Mouse (Mus musculus) mesoderm, embryonic 11.5 days (tissue): Measurements from ENCODE around the gene Chmp5.
A peak's percentile ranks its signal among the peaks of the same experiment; 100 is the strongest.

Source experiments
- DNase-seq: peaks from one replicate; pipeline ENCODE4 v3.0.0-alpha.2; 2012; ENCODE audit warnings: low read depth, low spot score

Gene Chmp5

DNA sequence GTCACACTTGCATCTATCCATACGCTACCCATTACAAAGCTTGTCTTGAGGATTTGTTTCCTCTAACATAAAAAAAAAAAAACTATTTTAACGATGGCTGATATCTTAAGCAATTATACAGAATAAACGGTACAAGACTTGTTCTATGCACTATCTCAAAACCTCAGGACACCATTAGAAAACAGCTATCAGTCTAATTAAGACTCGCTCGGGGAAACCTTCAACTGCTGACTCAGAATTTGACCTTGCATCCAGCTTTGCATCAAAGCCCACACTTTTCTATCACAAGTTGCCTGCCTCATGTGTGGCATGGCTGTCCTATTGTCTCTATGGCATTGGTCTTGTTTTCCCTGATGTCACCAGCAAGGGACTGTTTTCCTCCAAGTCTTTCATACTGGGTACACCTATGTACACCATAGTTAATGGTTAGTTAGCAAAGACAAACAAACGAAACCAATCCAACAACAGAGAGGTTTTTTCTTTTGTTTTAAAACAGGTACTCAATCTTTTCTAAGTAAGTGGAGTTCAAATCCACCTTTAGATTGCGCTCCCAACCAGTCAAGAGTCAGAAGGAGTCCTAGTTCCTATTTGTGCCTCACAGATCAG, 1.6 kb upstream of the Chmp5 start:
- DNase-seq: no peak

DNA sequence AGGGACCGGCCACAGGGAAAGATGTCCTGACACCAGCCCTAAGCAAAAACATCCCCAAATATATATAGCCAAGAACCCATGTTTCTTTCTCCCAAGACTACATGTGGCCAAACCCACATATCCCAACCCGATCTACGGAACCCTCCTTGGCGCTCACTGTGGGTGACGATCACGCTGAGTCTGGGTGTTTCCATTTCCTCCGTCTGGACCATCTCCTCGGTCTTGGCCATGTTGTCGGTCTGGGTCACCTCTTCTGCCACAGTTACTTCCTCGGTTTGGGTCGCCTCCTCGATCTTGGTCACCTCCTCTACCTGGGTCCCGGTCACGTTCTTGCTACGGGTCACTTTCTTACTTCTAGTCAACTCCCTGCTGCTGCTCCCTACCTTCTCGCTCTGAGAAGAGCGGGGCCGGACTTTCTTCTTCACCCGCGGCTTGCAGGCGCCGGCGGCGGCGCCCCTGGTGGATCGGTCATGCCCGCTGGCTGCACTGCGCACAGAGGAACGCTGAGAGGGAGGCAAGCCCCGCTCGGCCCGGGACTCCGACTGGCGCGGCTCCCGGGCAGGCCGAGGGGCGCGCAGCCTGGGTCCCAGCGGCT, 545 bp upstream of the Chmp5 start:
- DNase-seq: no peak

DNA sequence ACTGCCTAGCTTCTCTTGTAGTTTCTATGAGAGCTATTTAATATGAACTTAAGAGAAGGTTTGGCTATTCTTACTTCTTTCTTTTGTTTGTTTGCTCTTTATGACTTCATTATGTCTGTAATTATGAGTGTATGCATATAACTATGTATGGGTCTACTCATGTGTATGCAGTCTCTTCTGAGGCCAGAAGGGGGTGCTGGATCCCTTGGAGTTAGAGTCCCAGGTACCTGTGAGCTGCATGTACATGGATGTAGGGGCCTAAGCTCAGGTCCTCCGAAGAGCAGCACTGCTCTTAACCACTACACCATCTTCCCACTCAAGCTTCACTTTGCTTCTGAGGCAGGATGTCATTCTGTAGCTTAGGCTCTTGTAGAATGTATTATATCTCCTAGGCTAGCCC, 5.3 kb downstream of the Chmp5 start:
- no peak for DNase-seq

DNA sequence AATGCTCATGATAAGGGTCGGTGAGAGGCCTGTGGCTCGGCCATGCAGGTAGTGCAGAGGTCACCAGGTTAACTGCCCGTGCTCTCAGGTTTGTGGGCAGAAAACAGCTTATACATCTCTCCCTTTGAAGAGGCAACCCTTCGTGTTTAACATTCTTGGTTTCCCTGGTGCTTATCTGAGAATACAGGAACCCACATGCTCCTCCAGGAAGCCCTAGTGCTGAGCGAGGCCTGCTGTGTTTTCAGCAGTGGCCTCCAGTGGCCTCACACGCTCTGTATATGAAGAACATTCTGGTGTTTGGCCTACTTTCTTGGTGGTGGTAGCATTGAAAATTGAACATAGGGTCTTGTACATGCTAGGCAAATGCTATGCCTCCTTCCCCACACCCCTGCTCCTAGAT, 7.7 kb downstream of the Chmp5 start:
- no peak for DNase-seq

DNA sequence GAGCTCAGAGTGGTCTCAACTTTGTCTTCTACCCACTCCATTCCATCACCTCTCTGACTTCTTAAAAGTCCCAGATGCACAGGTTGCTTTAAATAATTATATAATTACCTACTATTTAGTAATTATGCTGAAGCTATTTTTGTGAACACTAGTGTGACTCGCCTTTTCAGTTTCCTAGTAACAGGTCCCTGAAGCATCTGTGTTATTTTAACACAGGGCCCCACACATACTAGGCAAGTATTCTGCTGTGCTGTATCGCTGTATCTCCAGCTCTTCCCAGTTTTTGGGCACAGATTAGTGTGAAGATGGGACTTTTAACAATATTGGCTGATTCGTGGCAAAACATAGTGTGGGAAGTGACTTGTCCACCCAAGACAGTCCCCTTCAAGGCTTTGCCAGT, 15.3 kb downstream of the Chmp5 start:
- no peak for DNase-seq

DNA sequence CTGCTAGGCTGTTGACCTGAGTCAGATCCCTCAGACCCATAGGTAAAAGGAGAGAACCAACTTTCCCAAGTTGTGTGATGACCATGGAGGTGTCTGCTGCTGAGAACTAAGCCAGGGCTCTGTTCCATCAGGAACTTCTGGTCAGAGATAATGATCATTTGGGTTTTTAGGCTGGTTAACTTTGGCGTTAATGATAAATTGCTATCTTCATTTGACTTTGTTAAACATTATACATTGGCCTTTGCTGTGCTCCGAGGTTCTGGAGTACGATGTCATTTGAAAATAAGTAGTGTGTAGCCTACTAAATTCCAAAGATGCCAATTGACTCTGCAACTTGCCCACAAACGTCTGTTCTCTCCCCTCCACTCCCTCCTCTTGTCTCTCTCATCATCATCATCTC, 21.0 kb downstream of the Chmp5 start:
- DNase-seq: no peak

DNA sequence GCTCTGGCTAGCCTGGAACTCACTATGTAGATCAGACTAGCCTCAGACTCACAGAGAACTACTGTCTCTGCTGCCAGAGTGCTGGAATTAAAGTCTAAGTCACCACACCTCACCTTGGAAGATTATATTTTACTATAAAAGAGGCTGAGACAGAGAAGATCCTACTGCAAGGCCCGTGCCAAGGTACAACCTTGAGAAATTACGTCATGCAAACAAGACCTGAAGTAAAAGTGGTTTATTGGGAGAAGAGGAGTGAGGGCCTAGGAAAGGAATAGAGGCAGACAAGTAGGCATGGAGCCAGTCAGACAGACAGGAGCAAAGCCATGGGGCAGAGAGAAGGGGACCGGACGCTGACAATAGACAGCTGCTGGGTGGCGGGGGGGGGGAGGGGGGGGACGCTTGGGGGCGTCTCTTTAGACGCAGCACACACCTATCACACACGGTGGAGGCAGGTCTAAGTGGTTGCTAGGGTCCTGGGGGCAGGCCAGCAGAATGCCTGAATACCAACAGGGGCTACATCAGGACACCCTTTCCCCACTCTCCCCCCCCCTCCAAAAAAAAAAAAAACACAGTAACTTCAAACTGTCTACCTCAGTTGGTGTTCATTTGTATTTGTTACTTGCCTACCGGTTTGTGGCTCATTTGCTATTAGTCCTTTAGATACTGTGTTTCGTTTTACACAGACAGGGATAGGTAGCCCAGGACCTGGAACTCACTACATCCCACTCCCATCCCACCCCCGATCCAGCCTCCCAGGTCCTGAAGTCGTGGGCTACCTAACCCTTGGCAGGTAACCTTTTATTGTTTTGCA, 21.8 kb downstream of the Chmp5 start:
- DNase-seq: no peak

DNA sequence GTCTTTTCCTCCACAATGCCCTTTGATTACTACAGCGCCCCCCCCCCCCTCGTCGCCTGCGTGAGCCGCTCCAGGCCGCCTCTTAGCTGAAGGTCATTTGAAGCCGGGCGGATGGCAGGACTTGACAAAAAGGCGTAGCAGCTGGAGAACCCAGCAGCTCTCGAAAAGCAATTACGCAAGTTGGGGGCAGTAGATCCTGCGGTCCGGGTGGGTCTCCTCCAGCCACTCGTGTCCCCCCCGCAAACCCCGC, 22.3 kb downstream of the Chmp5 start:
- DNase-seq: no peak

DNA sequence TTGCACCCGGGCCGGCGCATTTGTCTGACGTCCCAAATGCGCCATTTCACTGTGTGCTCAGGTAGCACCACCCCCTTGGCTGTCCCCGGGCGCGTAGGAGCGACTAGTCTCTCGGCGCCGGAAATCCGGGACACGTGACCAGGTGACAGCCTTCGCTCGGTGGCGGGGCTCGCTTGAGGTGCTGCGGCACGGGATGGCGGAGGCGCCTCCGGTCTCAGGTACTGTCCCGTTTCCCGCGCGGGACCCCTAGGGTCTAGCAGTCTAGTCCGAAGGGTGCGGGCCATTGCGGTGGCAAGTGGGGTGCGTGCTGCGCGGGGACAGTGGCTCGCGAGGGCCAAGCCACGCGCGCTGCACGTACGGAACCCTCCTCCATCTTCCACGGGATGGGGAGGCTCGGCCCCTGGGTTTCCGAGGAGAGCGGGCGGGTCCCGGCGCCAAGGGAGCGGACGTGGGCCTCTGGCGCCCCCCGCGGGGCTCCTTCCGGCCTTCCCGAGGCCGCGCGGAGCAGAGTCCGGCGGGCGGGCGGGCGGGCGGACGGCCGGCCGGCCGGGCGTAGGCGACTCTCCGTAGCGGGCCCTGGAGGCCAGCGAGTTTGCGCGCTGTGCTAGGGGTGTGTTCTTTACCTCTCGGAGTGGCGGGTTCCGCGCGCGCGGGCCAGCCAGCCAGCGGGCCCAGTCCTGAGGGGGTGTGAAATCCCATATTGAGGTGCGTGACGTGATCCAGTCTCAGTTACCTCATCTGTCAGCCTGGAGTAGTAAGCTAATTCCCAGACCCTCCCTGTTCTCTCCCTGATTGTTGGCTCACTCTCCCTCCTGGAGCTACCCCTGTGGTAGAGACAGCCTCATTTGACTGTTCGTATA, 22.9 kb downstream of the Chmp5 start, which contains the start of gene Nfx1:
Gene Nfx1 (plus strand): TSS at position 65 of the 860 bp plus-strand sequence.
- DNase-seq: peak; percentile 95

DNA sequence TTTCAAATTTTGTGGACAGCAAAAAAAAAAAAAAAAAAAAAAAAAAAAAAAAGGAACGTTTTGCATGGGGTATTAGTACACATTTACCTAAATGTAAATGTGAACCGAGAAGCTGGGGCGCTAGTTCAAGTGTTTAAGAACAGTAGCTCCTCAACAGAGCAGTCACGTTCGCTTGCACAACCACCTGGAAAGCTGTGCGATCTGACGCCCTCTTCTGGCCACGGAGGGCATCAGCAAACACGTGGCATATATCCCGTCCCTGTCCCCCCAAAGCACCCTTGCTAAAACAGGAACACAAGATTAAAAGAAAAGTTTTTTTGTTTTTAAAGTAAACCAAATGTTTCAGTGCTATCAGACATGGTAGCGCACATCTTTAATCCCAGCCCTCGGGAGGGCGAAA, 23.5 kb downstream of the Chmp5 start:
- peak; percentile 61 for DNase-seq

DNA sequence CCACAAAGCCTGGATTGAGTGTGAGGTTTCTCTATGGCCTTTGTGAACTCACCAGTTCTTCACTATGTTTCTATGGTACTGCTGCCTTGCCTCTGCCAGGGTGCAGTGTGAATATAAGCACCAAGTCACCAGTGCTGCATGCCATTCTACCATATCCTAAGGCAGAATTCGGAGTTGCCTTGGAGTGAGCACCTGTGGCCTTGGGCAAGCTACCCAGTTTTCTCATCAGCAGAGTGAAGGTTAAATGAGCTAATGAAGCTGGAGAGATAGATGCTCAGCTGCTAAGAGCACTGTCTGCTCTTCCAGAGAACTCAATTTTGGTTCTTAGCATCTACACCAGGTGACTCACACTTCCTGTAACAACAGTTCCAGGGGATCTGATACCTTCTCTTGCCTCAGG, 25.8 kb downstream of the Chmp5 start:
- no peak for DNase-seq

DNA sequence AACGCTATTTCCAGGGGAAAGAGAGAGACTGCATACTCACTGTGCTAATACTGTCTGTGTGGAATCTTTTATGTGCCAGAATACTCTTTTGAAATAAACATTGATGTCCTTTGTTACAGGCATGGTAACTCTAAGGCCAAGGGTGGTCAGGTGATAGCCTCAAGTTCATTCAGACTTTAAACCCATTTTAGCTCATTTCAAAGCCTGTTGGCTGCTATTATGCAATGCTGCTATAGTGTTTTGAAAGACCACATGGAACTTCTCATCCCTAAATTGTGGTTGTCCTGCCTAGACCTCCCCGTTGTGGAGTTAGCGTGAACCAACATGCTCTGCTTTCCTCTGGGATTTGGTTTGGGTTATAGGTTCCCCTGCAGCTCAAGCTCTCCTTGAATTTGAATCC, 27.5 kb downstream of the Chmp5 start:
- no peak for DNase-seq

DNA sequence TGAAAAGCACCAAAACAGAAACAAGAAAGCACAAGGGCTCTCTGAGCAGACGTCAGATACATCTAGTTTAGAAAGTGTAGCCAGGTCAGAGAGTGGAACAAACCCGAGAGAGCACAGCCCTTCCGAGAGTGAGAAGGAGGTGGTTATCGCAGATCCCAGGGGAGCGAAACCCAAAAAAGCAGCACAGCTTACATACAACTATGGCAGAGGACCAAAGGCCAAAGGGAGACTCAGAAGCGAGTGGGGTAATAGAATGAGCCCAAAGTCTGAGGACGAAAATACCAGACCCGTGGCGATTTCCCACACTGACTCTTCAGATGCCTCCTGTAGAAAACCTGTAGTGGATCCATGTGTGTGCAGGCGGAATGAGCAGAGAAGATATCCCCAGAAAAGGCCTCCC, 28.4 kb downstream of the Chmp5 start:
- DNase-seq: no peak

DNA sequence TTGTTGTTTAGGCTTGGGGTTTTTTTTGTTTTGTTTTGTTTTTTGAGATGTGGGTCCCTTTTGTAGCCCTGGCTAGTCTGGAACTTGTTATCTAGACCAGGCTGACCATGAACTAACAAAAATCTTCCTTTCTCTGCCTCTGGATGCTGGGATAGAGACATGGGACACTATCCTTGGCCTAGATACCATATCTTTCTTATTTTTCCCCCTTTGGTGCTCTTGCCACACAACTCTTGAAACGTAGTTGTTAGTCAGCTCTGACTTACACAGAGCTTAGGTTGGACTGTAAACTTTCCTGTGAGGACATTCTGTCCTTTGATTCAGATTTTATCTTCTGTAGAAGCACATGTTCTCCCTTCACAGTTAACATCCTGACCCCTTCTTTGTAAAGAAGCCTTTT, 31.2 kb downstream of the Chmp5 start:
- no peak for DNase-seq

DNA sequence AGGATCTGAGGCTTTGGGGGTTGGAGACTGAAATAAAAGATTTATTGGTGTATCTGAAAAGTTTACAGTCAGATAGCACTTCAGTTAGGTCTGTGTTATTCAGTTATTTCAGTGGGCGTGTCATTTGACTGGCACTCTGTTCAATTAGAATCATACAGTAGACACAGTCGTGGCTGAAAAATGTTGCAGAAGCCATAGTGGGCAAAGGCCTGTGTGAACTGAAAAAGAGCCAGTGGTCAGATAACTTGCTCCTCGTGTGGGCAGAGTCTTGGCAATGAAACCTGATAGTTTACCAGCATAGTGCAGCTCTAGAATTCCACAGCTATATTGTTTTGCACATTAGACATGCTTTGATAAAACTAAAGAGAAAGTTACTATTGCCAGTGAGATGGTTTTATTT, 34.3 kb downstream of the Chmp5 start:
- no peak for DNase-seq

DNA sequence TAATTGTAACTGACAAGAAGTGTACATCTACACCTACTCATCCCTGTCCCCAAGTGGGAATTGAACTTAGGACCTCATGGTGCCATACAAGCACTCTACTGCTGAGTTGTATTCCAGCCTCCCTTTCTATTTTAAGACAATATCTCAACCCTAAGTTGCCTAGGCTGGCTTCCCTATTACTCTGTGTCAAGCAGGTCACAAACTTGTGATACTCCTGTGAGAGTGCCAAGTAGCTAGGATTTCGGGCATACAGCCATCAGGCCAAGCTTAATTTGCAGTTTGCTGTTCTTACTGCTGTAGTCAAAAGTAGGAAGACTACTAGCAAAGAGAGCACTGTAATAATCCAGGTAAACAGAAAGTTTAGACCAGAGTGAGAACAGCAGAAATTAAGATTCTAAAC, 35.5 kb downstream of the Chmp5 start:
- no peak for DNase-seq

DNA sequence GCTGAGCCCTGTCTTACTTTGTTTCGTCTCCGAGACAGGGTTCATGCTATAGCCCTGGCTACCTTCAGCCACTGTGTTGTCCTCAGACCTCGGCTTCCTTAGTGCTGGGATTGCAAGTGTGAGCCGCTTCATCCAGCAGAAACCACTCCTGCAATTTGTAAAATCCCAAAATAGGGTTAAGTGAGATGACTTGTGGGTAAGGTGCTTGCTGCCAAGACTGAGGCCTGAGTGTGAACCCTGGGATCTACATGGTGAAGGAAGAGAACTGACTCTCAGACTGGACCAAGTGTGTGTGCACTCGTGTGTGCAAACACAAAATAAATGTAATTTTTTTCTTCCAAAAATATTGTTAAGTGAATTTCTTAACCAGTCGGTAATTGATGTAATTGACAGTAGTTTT, 41.4 kb downstream of the Chmp5 start:
- DNase-seq: no peak

DNA sequence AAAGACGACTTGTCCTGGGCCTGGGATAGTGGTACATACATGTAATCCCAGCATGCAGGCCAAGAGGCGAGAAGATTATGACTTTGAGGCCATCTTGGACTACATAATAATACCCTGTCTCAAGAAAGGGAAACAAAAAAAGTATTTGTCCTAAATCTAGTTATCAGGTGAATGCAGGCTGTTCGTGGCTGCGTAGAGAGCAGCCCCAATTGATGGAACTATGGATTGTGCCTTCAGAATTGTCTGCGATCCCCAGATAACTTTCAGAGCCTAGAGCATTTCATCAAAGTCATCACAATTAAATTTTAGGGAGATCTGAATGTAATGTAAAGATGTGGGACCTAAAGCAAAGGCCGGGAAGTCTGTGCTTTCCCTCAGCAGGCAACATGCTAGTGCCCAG, 48.1 kb downstream of the Chmp5 start:
- no peak for DNase-seq

DNA sequence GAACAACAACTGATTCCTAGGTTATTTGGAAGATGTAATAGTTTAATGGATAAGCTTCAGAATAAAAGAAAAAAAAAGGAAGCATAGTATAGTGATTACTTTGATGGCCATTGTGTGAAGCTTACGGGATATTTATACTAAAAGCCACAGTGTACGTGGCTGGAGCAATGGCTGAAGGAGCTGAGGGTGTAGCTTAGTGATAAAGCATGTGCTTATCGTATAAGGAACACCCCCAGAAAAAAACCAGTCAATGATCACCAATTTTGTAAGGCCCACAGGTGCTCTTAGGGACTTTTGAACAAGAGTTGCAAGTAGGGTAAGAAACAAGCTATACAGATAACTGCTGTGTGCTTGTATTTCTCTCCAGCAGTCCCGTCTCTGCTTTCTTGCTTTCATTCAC, 49.7 kb downstream of the Chmp5 start:
- DNase-seq: no peak

DNA sequence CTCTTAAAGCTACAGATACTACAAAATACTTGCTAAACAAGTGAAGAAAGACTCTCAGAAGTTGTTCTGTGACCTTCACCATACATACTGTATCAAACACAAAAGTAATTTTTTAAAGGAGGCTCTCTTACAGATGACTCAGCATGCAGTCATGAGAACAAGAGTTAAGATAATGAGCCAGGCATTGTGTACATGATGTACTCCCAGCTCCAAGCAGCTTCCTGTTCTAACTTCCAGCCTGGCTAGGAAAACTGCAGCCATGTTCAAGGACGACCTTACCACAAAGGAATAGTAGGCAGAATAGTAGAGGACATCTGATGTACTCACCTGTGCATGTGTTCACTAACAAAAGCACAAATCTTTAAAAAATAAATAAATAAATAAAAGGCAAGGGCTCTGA, 52.1 kb downstream of the Chmp5 start:
- no peak for DNase-seq

DNA sequence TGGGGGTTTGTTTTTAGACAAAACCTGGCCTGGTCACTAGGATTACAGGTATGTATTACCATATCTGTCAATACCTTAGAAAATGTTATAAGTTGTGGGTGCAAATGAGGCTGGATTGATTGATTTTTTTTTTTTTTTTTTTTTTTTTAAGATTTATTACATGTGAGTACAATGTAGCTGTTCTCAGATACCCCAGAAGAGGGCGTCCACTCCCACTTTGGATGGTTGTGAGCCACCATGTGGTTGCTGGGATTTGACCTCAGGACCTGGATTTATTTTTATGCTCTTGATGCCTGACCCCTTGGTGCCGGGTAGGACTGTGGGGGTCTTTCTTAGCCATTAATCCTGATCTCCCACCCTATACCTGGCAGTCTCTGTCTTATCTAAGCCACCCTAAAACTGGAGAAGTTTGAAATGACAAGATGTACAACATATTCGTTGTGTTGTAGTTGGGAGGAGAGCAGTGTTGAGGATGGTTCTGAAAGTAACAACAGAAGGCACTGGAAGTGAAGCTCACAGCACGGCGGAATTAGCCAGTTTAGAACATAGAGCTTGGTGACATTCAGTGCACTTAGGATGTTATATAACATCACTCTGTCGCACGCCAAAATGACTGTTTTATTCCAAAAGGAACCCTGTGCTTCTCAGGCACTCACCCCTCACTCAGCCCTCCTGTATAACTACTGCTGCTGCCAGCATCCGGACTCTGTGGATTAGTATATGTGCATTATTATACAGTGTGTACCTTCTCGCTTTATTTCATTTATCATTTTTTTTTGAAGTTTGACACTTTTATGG, 52.8 kb downstream of the Chmp5 start:
- no peak for DNase-seq

DNA sequence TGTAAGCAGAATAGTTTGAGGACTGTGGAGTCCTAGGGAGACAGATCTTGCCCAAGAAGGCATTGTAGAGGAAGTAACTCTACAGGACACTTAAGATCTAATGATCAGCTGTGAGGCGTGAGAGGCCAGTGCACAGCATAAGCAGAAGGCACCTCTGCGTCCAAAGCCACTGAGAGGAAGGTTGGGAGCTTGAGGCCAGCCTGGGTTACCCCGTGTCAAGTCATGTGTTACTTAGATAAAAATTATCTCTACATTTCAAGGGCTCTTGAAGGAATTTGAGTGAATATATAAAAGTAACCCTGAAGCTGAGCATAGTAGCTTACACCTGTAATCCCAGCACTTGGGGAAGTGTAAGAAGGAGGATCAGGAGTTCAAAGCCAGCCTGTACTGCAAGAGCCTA, 65.1 kb downstream of the Chmp5 start:
- no peak for DNase-seq
